Mouse (Mus musculus): Measurements from ENCODE around the gene Ptprk.

Ptprk gene

DNA sequence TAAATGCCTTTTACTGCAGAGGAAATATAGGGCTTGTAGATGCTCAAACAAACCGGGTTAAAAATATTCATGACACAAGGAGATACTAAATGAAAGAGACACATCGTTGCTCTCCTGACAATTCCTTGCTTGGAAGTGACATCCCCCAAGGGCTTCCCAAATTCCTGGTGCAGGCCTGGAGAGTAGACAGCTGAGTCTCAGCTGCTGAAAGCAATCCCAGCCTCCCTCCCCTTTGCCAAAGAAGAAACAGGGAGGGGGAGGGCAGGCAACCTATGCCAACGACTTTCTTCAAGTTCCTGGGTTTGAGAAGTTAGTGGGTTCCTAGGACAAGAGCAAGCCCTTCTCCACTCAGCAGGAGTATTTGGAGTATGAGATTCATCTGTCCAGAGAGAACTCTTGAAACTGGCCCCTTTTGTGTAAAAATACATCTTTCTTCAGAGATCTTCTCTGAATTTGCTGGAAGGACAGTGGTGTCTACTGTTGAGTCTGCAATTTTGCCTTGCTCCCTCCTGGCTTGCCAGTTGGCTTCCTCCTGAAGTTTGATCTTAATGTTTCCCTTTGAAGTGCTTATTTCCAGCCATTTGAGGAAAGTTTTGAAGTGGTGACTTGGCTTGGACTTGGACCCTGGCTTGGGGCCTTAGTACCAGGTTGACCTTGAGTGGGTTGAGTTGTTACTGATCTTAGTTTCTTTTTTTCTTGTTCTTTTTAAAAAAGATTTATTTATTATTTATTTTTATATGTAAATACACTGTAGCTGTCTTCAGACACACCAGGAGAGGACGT lies 111.6 kb downstream of the Ptprk start:
- DNase-seq (ENCODE audit: low spot score), result no peak

GRCm38 (mm10) chr10:28191440-28191839 lies 116.8 kb downstream of the Ptprk start:
- DNase-seq (ENCODE audit: low spot score), result no peak

DNA sequence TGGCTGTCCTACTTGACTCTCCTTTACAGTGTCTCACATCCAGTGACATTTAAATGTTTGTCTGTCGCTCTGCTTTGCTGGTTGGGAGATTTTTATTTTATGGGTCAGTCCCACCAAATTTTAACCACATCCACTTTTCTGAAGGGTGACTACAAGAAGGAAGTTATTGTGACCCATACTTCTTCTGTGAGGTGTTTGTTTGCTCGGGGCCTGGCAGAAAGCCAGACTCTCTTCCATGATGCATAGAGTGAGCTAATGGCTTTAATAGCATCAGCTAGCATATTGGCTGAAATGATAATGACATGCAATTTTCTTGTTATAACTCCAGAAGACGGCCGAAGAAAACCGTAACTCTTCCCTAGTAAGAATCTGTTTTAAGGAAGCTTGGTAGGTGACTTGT lies 119.0 kb downstream of the Ptprk start:
- no peak for DNase-seq (ENCODE audit: low spot score)

GRCm38 (mm10) chr10:28200609-28201008 lies 126.0 kb downstream of the Ptprk start:
- DNase-seq (ENCODE audit: low spot score), result no peak

GRCm38 (mm10) chr10:28209394-28209793 lies 134.8 kb downstream of the Ptprk start:
- DNase-seq (ENCODE audit: low spot score), result no peak

- no peak for DNase-seq (ENCODE audit: low spot score)
Observed at GRCm38 (mm10) chr10:28212083-28212482, 137.5 kb downstream of the Ptprk start.

DNA sequence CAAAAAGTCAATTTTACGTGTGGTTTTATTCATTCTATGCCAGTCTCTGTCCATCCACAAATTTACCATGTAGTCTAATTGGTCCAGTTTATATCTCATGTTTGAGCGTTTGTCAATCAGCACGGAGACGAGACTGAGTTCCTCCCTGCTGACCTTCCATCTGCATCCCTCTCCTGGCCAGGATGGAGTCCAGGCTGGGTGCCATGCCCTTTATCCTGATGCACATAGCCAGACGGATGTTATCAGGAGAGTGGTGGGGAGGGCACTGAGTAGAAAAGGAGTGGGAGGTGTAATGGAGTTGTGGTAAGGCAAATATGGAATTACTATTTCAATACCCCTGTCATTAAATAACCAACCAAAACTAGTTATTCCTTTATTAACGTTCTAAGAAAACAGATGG lies 140.5 kb downstream of the Ptprk start:
- DNase-seq (ENCODE audit: low spot score), result no peak

DNA sequence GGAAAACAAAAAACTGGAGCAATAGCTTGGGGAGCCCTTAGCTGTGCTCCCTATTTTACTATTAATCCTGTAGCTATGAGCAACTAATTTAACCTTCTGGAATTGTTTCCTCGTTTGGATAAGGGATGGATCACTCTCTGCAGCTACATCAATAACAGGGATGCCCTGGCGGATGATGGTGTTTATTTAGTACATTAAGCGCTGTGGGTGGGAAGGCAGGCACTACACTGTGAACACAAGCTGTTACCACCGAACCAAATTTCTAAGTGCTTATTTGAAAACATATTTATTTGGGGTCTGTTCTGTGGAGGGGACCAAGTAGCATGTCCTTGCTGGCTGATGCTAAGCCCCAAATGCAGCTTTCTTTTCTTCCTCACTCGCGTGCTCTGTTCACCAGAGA lies 149.0 kb downstream of the Ptprk start:
- DNase-seq (ENCODE audit: low spot score), result no peak

GRCm38 (mm10) chr10:28224376-28224775 lies 149.8 kb downstream of the Ptprk start:
- no peak for DNase-seq (ENCODE audit: low spot score)

- no peak for DNase-seq (ENCODE audit: low spot score)
Observed at GRCm38 (mm10) chr10:28225536-28226075, 151.0 kb downstream of the Ptprk start.

DNA sequence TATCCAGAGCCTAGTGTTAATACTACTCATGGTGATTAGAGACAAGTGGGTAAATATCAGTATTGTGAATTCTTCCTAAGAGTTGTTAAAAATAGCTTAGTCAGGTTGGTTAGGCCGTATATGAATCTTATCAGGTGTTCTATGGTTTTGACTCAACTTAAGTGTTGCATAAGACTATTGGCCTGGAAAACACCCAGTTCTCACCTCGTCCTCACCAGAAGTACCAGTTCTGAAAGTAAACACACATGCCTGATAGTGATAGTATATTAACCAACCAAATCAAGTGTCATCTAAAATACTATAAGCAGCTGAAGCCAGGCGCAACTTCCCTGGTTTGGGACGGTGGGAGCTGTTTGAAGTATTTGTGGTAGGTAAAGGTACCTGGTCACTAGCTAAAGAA lies 153.1 kb downstream of the Ptprk start:
- DNase-seq (ENCODE audit: low spot score), result no peak

DNA sequence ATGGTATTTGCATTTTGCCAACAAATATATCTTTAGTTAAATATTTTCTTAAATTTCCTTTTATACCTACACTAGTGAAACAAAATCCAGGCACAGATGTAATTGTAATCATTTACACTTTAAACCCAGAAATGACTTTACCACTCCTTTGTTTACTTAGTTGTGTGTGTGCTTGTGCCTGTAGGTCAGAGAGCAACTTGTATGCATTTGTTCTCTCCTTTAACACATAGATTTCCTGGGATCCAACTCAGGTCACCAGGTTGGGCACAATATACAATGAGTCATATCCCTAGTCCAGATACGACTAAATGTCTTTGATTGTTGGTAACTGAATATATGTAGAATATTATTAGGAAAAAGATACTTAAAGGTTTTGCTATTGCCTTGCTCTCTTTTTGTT lies 153.6 kb downstream of the Ptprk start:
- DNase-seq (ENCODE audit: low spot score), result no peak

GRCm38 (mm10) chr10:28232273-28233167 lies 157.9 kb downstream of the Ptprk start:
- no peak for DNase-seq (ENCODE audit: low spot score)

- no peak for DNase-seq (ENCODE audit: low spot score)
Observed at GRCm38 (mm10) chr10:28249047-28249446, 174.4 kb downstream of the Ptprk start.

DNA sequence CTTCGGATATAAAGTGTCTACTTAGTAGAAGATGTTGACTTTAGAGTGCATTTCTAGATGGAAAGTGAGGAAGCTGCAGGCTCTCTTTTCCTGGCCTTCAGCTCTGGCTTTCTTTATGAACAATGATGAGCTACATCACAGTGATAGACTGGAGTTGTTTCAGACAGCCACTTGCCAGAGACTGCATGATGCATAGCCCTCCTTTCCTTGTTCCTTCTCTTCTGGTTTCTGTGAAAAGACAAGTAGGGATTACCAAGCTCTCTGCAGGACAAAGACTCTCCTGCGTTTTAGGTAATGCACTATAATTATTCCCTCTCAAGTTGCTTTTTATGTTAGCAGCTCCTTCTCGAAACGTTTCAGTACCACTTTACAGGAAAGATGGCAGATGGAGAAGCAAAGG lies 176.8 kb downstream of the Ptprk start:
- DNase-seq (ENCODE audit: low spot score), result no peak

DNA sequence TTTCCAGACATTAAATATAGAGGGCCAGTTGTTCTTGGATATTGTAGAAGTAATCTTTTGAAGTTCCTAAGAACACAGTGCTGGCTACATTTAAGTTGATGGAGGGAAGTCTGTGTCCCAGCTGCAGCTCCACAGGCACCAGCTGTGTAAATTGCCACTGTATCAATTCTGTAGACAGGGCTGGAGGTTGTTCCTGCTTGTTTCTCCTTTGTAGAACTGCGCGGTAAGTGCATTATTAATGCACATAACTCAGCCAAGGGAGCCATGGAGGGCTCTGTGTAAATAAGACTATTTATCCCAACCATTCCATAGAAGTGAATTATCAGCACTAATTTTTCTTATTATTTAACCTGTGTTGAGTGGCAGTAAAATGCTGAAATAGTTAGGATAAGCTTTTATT lies 186.0 kb downstream of the Ptprk start:
- DNase-seq (ENCODE audit: low spot score), result no peak

DNA sequence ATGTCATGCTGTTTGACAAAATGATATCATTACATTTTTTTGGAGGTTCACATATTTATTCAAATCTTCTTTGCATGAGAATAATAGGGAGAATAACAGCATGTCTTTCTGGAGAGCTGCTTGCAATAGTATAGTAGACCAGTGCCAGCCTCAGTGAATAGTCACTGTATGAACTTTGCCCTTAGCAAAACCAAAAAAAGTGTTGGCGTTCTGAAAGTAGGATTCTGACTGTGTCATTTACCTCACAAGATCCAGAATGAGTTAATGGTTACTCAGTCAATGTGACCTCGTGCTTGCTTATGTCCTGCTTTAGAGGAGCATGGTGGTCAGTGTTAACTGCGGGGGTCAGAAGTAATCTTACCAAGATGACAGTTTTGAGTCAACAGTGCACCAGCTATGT lies 187.5 kb downstream of the Ptprk start:
- no peak for DNase-seq (ENCODE audit: low spot score)

DNA sequence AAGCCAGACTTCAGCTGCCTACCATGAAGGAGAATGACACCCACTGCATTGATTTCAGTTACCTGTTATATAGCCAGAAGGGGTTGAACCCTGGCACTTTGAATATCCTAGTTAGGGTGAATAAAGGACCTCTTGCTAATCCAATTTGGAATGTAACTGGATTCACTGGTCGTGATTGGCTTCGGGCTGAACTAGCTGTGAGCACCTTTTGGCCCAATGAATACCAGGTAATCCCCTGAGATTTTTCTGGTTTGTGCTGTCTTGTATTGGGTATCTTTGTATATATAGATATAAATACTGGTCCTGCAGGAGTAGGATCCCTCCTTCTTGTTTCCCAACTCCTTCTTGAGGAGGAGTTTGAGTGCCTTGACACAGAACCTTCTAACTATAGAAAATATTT lies 188.9 kb downstream of the Ptprk start:
- no peak for DNase-seq (ENCODE audit: low spot score)

DNA sequence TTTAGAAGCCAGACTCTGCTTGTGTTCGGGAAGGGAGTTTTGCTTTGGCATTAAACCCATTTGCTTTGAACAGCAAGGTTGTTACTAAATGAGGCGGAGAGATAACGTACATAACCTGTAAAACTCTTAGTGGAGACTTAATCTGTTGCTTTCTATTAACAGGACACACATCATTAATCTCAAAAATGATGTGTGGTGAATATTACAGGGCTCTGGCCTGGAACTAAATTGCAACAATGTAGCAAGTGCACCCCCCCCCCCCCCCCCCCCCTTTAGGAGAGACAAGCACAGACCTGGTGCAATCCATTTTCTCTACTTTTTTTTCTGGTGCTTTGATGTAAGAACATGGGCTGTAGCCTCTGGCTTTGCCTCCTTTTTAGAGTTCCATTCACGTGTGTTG lies 195.7 kb downstream of the Ptprk start:
- no peak for DNase-seq (ENCODE audit: low spot score)

- DNase-seq (ENCODE audit: low spot score), result no peak
Observed at GRCm38 (mm10) chr10:28271729-28272606, 197.3 kb downstream of the Ptprk start.

DNA sequence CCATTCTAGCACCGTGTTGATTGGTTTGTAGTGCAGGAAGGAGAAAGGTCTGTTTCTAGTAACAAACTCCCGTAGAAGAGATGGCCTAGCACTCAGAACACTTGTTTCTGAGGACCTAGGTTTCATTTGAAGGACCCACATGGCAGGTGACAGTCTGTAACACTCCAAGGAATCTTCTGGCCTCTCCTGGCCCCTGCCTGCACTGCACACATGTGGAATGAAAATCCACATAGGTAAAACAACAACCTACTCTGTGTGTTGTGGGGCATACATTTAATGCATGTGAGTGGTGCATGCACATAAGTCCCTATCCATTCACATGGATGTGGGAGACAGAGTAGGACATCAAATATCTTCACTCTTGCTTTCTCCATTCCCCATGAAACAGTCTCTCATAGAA lies 204.1 kb downstream of the Ptprk start:
- DNase-seq (ENCODE audit: low spot score), result no peak

GRCm38 (mm10) chr10:28297531-28297930 lies 222.9 kb downstream of the Ptprk start:
- DNase-seq (ENCODE audit: low spot score), result no peak
